Mouse (Mus musculus) thymus, adult 2 months (tissue): Measurements from ENCODE around the gene Asb4. TPM values are rescaled to one million over a fixed set of nuclear protein-coding genes. Genes with fewer than 3 reads are reported as not detected.

Experiments used
- DNase-seq: peaks from one replicate; pipeline ENCODE4 v3.0.0; 2021
- H3K27ac ChIP-seq: fragments of 200-500 bp; 2 replicates; pipeline ENCODE4 v1.5.1; 2012; ENCODE audit warnings: low read length, control low read depth; ENCODE audit not compliant: control insufficient read depth, insufficient read depth
- H3K27me3 ChIP-seq: fragments of 200-500 bp; 2 replicates; pipeline ENCODE4 v1.6.1; 2012; ENCODE audit warnings: mild to moderate bottlenecking, low read length, moderate library complexity, mixed read lengths; ENCODE audit not compliant: control insufficient read depth, insufficient read depth
- H3K36me3 ChIP-seq: fragments of 200-500 bp; 2 replicates; pipeline ENCODE4 v1.6.1; 2012; ENCODE audit warnings: mild to moderate bottlenecking, low read length, moderate library complexity; ENCODE audit not compliant: control insufficient read depth, insufficient read depth
- H3K4me1 ChIP-seq: fragments of 200-500 bp; replicated peaks from 2 replicates; pipeline ENCODE4 v1.6.1; 2012; ENCODE audit warnings: low read length; ENCODE audit not compliant: control insufficient read depth, insufficient read depth
- H3K4me3 ChIP-seq: fragments of 200-500 bp; 2 replicates; pipeline ENCODE4 v1.5.1; 2012; ENCODE audit warnings: mild to moderate bottlenecking, low read length, control low read depth, moderate library complexity; ENCODE audit not compliant: control insufficient read depth, insufficient read depth
- CTCF ChIP-seq: fragments of 200-500 bp; IDR thresholded peaks from 2 replicates; pipeline ENCODE4 v1.5.1; 2012; ENCODE audit warnings: mild to moderate bottlenecking, control low read depth, low read length, moderate library complexity, borderline replicate concordance; ENCODE audit not compliant: control insufficient read depth, poor library complexity, insufficient read depth; ENCODE audit errors: extremely low read depth
- POLR2A ChIP-seq: fragments of 200-500 bp; IDR thresholded peaks from 2 replicates; pipeline ENCODE4 v1.6.1; 2012; ENCODE audit warnings: mild to moderate bottlenecking, low read length, control low read depth, moderate library complexity; ENCODE audit not compliant: control insufficient read depth, poor library complexity, insufficient read depth; ENCODE audit errors: extremely low read depth
- WGBS: fragments of 180-500 bp; shearing (Covaris S2); methylation state at CpG from one replicate; pipeline ENCODE4 v1.1.7; 2018; 5-methylcytosine and 5-hydroxymethylcytosine counted together
- polyA plus RNA-seq: library from polyadenylated mRNA; depleted of rRNA; stranded (reverse); fragments of >200 nt; gene quantifications from 2 replicates; pipeline ENCODE4 v1.2.3, GENCODE M21; 2012

Gene Asb4
- polyA plus RNA-seq, 1 experiment, result 0.61 TPM

GRCm38 (mm10) chr6:5360402-5360801, 22.8 kb upstream of the Asb4 start:
- 71% methylated on average over 5 of the region's 5 CpGs for WGBS

GRCm38 (mm10) chr6:5361987-5362386, 21.2 kb upstream of the Asb4 start:
- H3K4me1 ChIP-seq, result no peaks in the 10 kb centered on the region
- no peaks in the 10 kb centered on the region; the same call in 1 of the 2 replicates for H3K27me3 ChIP-seq
- DNase-seq, result no peak
- WGBS, result 57% methylated on average over 6 of the region's 6 CpGs
- H3K4me3 ChIP-seq, result no peak overlapping the region
- TF ChIP-seq CTCF, result no peak
- H3K36me3 ChIP-seq, result no peaks in the 10 kb centered on the region
- H3K27ac ChIP-seq, result no peak overlapping the region

More at GRCm38 (mm10) chr6:5360402-5360801, 22.8 kb upstream of the Asb4 start:
- no peaks in the 10 kb centered on the region for H3K36me3 ChIP-seq
- H3K27ac ChIP-seq, result no peak overlapping the region
- H3K4me3 ChIP-seq, result no peak overlapping the region
- no peaks in the 10 kb centered on the region; the same call in 1 of the 2 replicates for H3K27me3 ChIP-seq
- TF ChIP-seq POLR2A (no peak), CTCF (no peak)
- DNase-seq, result no peak
- H3K4me1 ChIP-seq, result no peaks in the 10 kb centered on the region

GRCm38 (mm10) chr6:5365845-5366244, 17.3 kb upstream of the Asb4 start:
- TF ChIP-seq CTCF, result no peak
- TF ChIP-seq POLR2A, result no peak
- Histone ChIP-seq H3K4me1 (no peaks in the 10 kb centered on the region), H3K36me3 (no peaks in the 10 kb centered on the region), H3K27ac (no peak overlapping the region), H3K27me3 (no peaks in the 10 kb centered on the region; the same call in 1 of the 2 replicates), H3K4me3 (no peak overlapping the region)
- no peak for DNase-seq
- WGBS, result 67% methylated on average over 5 of the region's 5 CpGs

- Histone ChIP-seq H3K4me3 (no peak overlapping the region), H3K27ac (no peak overlapping the region), H3K36me3 (no peaks in the 10 kb centered on the region), H3K4me1 (no peaks in the 10 kb centered on the region), H3K27me3 (no peaks in the 10 kb centered on the region)
- 93% methylated on average over 4 of the region's 4 CpGs for WGBS
- TF ChIP-seq CTCF (no peak), POLR2A (no peak)
- DNase-seq, result no peak
These were observed 6.3 kb upstream of the Asb4 start for GRCm38 (mm10) chr6:5376884-5377283.

- WGBS, result 54% methylated on average over 3 of the region's 3 CpGs
- TF ChIP-seq POLR2A (no peak), CTCF (no peak)
These were observed 4.1 kb upstream of the Asb4 start for GRCm38 (mm10) chr6:5379048-5379447.

GRCm38 (mm10) chr6:5379781-5380623, 3.2 kb upstream of the Asb4 start:
- Histone ChIP-seq H3K36me3 (no peaks in the 10 kb centered on the region), H3K27me3 (peaks cover 10% of the 10 kb centered on the region), H3K27ac (no peak overlapping the region), H3K4me1 (no peaks in the 10 kb centered on the region), H3K4me3 (no peak overlapping the region)
- WGBS, result 78% methylated on average over 22 of the region's 22 CpGs
- TF ChIP-seq POLR2A, result no peak
- TF ChIP-seq CTCF, result no peak
- DNase-seq, result no peak

More at GRCm38 (mm10) chr6:5379048-5379447, 4.1 kb upstream of the Asb4 start:
- no peaks in the 10 kb centered on the region for H3K4me1 ChIP-seq
- no peak for DNase-seq
- no peak overlapping the region for H3K27ac ChIP-seq
- no peak overlapping the region for H3K4me3 ChIP-seq
- no peaks in the 10 kb centered on the region for H3K36me3 ChIP-seq
- H3K27me3 ChIP-seq, result peaks cover 10% of the 10 kb centered on the region

- Histone ChIP-seq H3K27me3 (peaks cover 10% of the 10 kb centered on the region), H3K36me3 (no peaks in the 10 kb centered on the region), H3K27ac (no peak overlapping the region), H3K4me1 (no peaks in the 10 kb centered on the region), H3K4me3 (no peak overlapping the region)
- TF ChIP-seq POLR2A, result no peak
- TF ChIP-seq CTCF, result no peak
- DNase-seq, result no peak
- 91% methylated on average over 9 of the region's 9 CpGs for WGBS
These were observed 2.4 kb upstream of the Asb4 start for GRCm38 (mm10) chr6:5380624-5381252.
